Mouse (Mus musculus) embryonic fibroblast, embryonic 13.5 days (primary cell): Measurements from ENCODE around the gene Krtap5-3.

Experiments
- CTCF ChIP-seq: IDR thresholded peaks from 2 replicates; pipeline ENCODE4 v1.5.1; 2011; ENCODE audit warnings: mild to moderate bottlenecking, control low read depth, low read length, moderate library complexity, borderline replicate concordance; ENCODE audit not compliant: insufficient read depth
- POLR2A ChIP-seq: IDR thresholded peaks from 2 replicates; pipeline ENCODE4 v1.6.1; 2011; ENCODE audit warnings: low read depth, mild to moderate bottlenecking, control low read depth, low read length, moderate library complexity

DNA sequence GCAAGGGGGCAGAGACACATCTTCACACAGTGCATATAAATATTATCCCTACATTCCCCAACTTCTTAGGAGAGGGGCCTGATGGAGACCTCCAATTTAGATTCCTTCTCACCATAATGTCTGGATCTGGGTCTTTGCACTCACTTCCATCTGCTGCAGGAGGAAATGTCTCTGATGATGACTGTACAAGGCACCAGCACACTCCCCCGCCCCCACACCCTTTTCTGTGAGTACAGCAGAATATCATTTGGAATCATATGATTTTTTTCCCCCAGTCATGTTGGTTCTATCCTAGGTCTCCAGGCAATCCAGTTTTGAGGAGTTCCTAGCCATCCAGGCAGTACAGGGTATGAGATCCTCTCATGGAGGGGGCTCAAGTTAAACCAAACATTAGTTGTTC lies 22.5 kb upstream of the Krtap5-3 start:
- TF ChIP-seq CTCF (no peak), POLR2A (no peak)
